Mouse (Mus musculus): ENCODE results near the gene Olfm2. TPM values are rescaled to one million over a fixed set of nuclear protein-coding genes. Genes with fewer than 3 reads are reported as not detected.
"Not testable (repeated sequence)": the region's sequence is repeated elsewhere in the genome, so short reads cannot be mapped to it uniquely, and the experiment has no call there.

Olfm2 gene
- polyA plus RNA-seq, 1 experiment = 1.1 TPM

DNA sequence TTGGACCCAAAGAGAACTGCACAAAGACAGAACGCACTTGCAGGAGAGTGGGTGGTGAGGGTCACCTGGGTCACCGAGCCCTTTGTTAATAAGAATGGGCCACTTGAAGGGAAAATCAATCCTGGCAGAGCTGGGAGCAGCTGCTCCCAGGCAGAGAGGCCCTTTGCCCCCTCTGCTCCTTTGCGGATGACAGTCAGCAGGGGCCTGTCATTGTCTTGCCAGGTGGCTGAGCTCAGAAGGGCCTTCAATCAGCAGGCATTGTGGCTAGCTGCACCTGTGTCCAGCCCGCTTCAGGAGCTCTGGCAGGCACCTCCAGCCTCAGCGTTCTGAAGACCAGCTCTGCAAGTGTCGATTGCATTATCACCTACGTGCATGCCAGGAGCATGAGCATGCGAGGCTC is 48.7 kb downstream of the Olfm2 start:
- Histone ChIP-seq H3K27ac (ENCODE audit: control insufficient read depth, insufficient read depth, low read depth, low read length, poor library complexity) (no peak overlapping the region), H3K4me3 (replicated peaks; ENCODE audit: control insufficient read depth, low read depth, low read length) (no peak overlapping the region), H3K4me1 (ENCODE audit: control insufficient read depth, insufficient read depth, low read length) (no peaks in the 10 kb centered on the region)
- WGBS = 80% methylated on average over 8 of the region's 8 CpGs
- TF ChIP-seq CTCF (IDR thresholded peaks at IDR 0.05; ENCODE audit: control insufficient read depth, insufficient read depth, low read length) (no peak), POLR2A (IDR thresholded peaks at IDR 0.05; ENCODE audit: borderline replicate concordance, control insufficient read depth, low read depth, low read length) (no peak)

DNA sequence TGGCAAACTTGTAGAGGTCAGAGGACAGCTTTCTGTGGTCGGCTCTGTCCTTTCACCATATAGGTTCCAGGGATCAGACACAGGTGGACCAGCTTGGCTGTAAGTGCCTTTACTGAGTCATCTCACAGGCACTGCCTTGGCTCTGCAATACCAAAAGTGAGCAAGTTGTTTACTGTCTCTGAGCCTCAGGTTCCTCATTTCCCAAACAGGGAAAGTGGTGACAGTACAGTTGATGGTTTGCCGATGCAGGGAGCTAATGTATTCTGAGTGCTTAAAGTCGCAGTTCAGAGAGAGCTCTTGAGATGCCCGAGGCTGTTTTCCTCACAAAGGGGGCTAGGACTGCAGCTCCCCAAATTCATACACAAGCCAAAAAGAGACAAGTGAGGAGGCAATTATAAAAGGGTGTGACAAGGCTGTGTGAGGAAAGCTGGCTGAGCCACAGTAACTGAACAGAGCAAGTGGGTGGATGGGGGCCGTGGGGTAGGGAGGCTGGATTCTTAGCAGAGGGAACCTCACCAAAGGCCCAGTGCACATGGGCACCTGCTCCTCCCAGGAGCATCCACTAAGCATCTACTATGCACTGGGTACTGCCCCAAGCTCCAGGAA is 49.9 kb downstream of the Olfm2 start:
- H3K4me1 ChIP-seq (ENCODE audit: control insufficient read depth, insufficient read depth, low read length) = no peaks in the 10 kb centered on the region
- WGBS = 41% methylated on average over 5 of the region's 5 CpGs
- TF ChIP-seq POLR2A (IDR thresholded peaks at IDR 0.05; ENCODE audit: borderline replicate concordance, control insufficient read depth, low read depth, low read length) = no peak
- H3K27ac ChIP-seq (ENCODE audit: control insufficient read depth, insufficient read depth, low read depth, low read length, poor library complexity) = no peak overlapping the region
- H3K4me3 ChIP-seq (replicated peaks; ENCODE audit: control insufficient read depth, low read depth, low read length) = no peak overlapping the region

DNA sequence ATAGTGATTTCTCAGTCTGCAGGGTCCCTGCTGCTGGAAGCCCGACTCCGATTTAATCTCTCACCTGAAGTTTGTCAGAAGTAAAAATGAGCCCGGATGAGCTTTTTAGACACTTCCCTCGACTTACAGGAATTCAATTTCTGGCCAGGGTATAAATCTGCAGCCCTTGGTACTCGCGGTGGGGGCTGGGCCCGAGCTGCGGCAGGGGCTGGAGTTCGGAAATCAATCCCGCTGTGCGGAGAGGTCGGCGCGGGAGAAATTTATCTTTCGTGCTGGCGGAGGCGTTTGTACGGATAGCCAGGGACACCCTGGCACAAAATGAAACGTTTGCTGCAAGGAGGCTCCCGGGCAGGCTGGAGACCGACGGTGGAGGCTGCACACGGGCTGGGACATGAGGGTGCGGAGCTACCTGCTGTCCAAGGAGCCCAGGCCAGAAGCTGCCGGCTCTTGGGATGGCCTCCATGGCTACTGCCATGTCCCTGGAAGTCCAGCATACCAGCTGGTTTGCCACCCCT is 51.4 kb downstream of the Olfm2 start:
- no peak for TF ChIP-seq CTCF (IDR thresholded peaks at IDR 0.05; ENCODE audit: control insufficient read depth, insufficient read depth, low read length)
- TF ChIP-seq POLR2A (IDR thresholded peaks at IDR 0.05; ENCODE audit: borderline replicate concordance, control insufficient read depth, low read depth, low read length) = no peak
- Histone ChIP-seq H3K4me3 (replicated peaks; ENCODE audit: control insufficient read depth, low read depth, low read length) (no peak overlapping the region), H3K27ac (ENCODE audit: control insufficient read depth, insufficient read depth, low read depth, low read length, poor library complexity) (no peak overlapping the region), H3K4me1 (ENCODE audit: control insufficient read depth, insufficient read depth, low read length) (no peaks in the 10 kb centered on the region)
- 10% methylated on average over 25 of the region's 25 CpGs for WGBS

DNA sequence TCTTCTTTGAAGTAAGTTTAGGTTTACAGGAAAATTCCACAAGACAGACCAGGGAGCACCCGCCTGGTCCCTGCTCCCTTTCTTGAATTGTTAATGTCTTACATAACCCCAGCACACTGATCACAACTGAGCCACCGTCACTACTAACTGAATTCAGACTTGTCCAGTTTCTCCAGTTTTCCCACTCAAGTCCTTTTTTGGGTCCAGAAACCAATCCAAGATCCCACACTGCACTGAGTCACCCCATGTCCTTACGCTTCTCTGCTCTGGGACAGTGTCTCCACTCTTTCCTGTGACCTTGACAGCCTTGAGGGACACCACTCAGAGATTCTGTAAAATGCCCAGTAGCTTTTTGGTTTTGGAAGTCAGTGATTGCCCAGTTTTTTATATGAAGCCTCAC is 53.3 kb downstream of the Olfm2 start:
- TF ChIP-seq POLR2A (IDR thresholded peaks at IDR 0.05; ENCODE audit: borderline replicate concordance, control insufficient read depth, low read depth, low read length) (no peak), CTCF (IDR thresholded peaks at IDR 0.05; ENCODE audit: control insufficient read depth, insufficient read depth, low read length) (no peak)
- Histone ChIP-seq H3K4me3 (replicated peaks; ENCODE audit: control insufficient read depth, low read depth, low read length) (no peak overlapping the region), H3K4me1 (ENCODE audit: control insufficient read depth, insufficient read depth, low read length) (no peaks in the 10 kb centered on the region), H3K27ac (ENCODE audit: control insufficient read depth, insufficient read depth, low read depth, low read length, poor library complexity) (no peak overlapping the region)
- WGBS = 87% methylated on average over 3 of the region's 3 CpGs

DNA sequence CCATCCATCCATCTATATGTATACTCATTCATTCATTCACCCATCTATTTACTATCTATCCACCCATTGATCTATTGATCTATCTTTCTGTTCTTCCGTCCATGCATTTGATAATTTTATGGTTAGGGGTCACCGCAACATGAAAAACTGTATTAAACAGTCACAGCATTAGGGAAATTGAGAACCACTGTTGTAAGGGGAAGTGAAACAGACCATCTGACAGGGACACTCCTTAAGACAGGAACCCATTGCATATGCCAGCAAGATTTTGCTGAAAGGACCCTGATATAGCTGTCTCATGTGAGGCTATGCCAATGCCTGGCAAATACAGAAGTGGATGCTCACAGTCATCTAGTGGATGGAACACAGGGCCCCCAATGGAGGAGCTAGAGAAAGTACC is 55.7 kb downstream of the Olfm2 start:
- not testable (repeated sequence) for H3K27ac ChIP-seq (ENCODE audit: control insufficient read depth, insufficient read depth, low read depth, low read length, poor library complexity); H3K4me3 ChIP-seq (replicated peaks; ENCODE audit: control insufficient read depth, low read depth, low read length); H3K4me1 ChIP-seq (ENCODE audit: control insufficient read depth, insufficient read depth, low read length)
- WGBS = 68% methylated on average over 2 of the region's 2 CpGs

DNA sequence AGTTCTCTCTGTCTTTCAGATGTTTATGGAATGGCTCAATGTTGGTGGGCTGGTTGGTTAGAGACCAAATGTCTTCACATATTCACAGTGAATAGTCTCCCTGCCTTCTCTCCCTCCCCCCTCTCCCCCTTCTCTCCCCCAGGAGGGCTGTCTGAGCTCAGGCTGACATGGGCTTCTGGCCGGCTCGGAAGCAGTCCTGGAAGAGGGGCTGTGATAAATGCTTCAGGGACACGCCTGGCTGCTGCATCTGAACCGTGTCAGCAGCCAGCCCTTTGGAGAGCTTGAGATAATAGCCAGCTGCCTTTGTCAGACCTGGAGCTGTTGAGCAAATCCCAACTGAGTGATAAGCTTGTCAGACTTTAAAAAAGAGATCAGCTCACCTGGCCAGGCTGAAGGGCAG is 56.2 kb downstream of the Olfm2 start:
- Histone ChIP-seq H3K27ac (ENCODE audit: control insufficient read depth, insufficient read depth, low read depth, low read length, poor library complexity) (no peak overlapping the region), H3K4me1 (ENCODE audit: control insufficient read depth, insufficient read depth, low read length) (no peaks in the 10 kb centered on the region), H3K4me3 (replicated peaks; ENCODE audit: control insufficient read depth, low read depth, low read length) (no peak overlapping the region)
- 27% methylated on average over 4 of the region's 4 CpGs for WGBS
- TF ChIP-seq CTCF (IDR thresholded peaks at IDR 0.05; ENCODE audit: control insufficient read depth, insufficient read depth, low read length) (no peak), POLR2A (IDR thresholded peaks at IDR 0.05; ENCODE audit: borderline replicate concordance, control insufficient read depth, low read depth, low read length) (no peak)

DNA sequence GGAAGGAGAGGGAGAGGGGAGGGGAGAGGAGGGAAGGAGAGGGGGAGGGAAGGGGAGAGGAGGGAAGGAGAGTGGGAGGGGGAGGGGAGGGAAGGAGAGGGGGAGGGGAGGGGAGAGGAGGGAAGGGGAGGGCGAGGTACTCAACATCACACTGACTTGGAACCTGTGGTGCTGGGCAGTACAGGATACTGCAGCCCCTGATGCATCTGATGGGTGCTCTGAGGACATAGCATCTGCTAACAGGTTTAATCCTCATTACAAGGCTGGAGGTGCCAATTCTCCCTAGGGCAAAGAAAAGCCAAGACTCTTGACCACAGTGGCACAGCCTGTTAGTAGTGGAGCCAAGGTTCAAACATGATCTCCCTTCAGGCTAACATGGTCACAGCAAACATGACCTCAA is 56.7 kb downstream of the Olfm2 start:
- H3K27ac ChIP-seq (ENCODE audit: control insufficient read depth, insufficient read depth, low read depth, low read length, poor library complexity) = no peak overlapping the region
- H3K4me1 ChIP-seq (ENCODE audit: control insufficient read depth, insufficient read depth, low read length) = no peaks in the 10 kb centered on the region
- H3K4me3 ChIP-seq (replicated peaks; ENCODE audit: control insufficient read depth, low read depth, low read length) = no peak overlapping the region
- no peak for TF ChIP-seq CTCF (IDR thresholded peaks at IDR 0.05; ENCODE audit: control insufficient read depth, insufficient read depth, low read length)
- TF ChIP-seq POLR2A (IDR thresholded peaks at IDR 0.05; ENCODE audit: borderline replicate concordance, control insufficient read depth, low read depth, low read length) = no peak
- WGBS = 38% methylated on average over 1 of the region's 1 CpGs

DNA sequence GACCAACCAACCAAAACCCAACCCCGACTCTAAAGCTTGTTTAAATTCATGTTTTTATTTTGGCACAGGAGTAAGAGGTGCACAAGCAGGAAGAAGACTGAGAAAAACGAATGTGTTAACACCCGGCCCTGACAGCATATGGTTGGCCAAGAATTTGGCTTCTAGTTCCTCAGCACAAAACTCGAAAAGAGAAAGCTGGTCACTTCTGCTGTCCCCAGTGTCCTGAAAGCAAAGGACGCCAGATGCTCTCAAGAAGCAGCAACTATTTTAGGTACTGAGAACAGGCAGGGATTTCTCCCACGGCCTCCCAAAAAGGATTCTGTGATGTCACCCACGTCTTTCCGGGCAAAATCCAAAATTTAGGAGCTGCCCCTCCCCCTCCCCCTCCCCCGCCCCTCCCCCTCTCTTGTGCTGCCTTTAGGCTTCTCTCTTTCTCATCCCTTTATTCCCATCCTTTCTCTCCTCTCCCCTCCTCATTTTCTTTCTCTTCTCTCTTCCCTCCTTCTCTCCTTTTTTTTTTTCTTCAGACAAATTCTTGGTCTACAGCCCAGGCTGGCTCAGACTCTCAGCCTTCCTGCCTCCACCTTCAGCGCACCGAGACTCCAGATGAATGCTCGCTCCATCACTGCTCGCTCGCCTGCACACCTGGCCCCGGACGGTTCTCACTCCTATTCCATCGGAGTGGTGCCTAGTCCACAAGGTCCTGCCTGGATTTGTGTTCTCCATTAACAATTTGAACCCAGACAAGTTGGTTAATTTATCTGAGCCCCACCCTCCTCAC is 60.9 kb downstream of the Olfm2 start:
- Histone ChIP-seq H3K4me1 (ENCODE audit: control insufficient read depth, insufficient read depth, low read length) (no peaks in the 10 kb centered on the region), H3K4me3 (replicated peaks; ENCODE audit: control insufficient read depth, low read depth, low read length) (no peak overlapping the region), H3K27ac (ENCODE audit: control insufficient read depth, insufficient read depth, low read depth, low read length, poor library complexity) (no peak overlapping the region)
- TF ChIP-seq CTCF (IDR thresholded peaks at IDR 0.05; ENCODE audit: control insufficient read depth, insufficient read depth, low read length) (no peak), POLR2A (IDR thresholded peaks at IDR 0.05; ENCODE audit: borderline replicate concordance, control insufficient read depth, low read depth, low read length) (no peak)
- WGBS = 55% methylated on average over 17 of the region's 17 CpGs

DNA sequence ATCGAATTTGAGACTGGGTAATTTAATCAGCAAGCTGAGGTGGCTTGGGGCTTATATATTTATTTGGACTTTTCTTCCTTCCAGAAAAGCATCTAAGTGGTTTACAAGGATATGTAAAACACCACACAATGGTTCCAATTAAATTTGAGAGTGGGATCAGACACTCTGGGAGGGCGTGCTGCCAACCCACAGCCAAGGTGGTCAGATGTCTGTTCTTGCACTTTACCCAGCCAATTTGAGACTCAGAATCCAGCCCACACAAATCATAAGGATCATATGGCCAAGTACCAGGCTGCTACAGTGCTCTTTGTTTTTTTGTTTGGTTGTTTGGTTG is 63.8 kb downstream of the Olfm2 start:
- Histone ChIP-seq H3K27ac (ENCODE audit: control insufficient read depth, insufficient read depth, low read depth, low read length, poor library complexity) (no peak overlapping the region), H3K4me3 (replicated peaks; ENCODE audit: control insufficient read depth, low read depth, low read length) (no peak overlapping the region), H3K4me1 (ENCODE audit: control insufficient read depth, insufficient read depth, low read length) (no peaks in the 10 kb centered on the region; the same call in 1 of the 2 replicates)
- TF ChIP-seq CTCF (IDR thresholded peaks at IDR 0.05; ENCODE audit: control insufficient read depth, insufficient read depth, low read length) (no peak), POLR2A (IDR thresholded peaks at IDR 0.05; ENCODE audit: borderline replicate concordance, control insufficient read depth, low read depth, low read length) (no peak)
- 71% methylated on average over 2 of the region's 2 CpGs for WGBS

Measured in bone marrow, adult 2 months (tissue).